Mouse (Mus musculus) common myeloid progenitor, adult 5-6 weeks (primary cell): ENCODE measurements around the gene Oas1g. TPM values are rescaled to one million over a fixed set of nuclear protein-coding genes. Genes with fewer than 3 reads are reported as not detected.
"Not testable (repeated sequence)": the region's sequence is repeated elsewhere in the genome, so short reads cannot be mapped to it uniquely, and the experiment has no call there.

Source experiments
- ATAC-seq: replicated peaks from 2 replicates; pipeline ENCODE4 v1.8.0; 2016; ENCODE audit warnings: low read depth, mild to moderate bottlenecking, moderate TSS enrichment, inconsistent platforms; ENCODE audit not compliant: poor library complexity, severe bottlenecking
- total RNA-seq: library from RNA; stranded (forward); fragments of 200-1000, 187-1606 nt; gene quantifications from 2 replicates; pipeline ENCODE4 v1.2.3, GENCODE M21; 2017

The Oas1g gene
- 1.1 and 3.4 TPM in 2 replicates for total RNA-seq

DNA sequence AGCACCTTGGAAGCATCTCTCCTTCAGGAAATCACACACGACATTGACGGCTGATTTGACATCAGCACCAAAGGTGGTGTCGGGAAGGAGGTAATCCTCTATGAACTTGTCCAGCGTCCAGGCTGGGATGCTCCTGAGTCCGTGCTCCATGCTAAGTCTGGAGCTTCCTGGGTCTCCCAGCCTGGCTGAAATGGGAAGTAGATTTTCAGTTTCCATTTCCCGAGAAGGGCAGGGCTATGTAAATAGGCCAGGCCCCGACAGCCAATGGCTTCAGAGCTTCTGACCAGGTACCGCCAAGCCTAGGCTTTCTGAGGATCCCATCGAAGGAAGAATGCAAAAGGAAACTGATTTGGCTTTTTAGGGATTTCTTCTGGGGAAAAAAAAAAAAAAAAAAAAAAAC, at the start of gene Oas1g:
Gene Oas1g (minus strand): TSS at position 201 of the 400 bp plus-strand sequence.
- peak; percentile 54 for ATAC-seq

DNA sequence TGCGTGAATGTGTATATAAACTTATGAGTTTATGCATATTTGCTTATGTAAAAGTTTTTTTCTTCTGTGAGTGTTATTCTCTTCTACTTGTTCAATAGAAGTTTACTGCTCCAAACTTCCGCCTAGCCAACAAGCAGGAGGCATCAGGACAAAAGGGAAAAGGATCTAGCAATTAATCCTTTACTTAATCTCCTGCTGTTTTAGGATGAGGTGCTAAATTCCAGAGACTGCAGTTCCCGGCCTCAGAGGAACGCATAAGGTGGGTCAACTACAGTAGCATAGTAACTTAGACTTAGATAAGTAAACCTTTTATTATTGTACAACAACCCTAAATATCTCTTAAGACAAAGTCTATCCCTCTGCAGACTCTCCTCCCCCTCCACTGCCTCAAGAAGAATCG, 46.6 kb upstream of the Oas1g start:
- ATAC-seq: no peak

DNA sequence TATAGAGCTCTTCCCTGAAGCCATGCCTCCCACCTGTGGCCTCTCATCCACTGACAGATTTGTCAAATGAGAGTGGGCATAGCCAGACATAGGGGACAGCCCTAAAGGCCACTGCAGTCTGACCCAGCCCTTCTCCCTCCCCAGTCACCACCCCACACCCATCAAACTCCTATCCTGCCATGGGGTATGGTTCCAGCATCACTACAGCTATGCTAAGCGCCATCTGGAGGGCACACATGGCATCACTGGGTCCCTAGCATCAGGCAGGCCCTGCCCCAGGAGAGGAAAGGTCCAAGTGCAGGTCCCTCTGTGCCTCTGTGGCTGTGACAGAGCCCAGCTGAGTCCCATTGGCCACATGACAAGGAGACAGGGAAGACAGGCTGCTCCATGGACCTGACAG, 39.6 kb upstream of the Oas1g start:
- peak; percentile 50; the same call in 1 of the 2 replicates for ATAC-seq

DNA sequence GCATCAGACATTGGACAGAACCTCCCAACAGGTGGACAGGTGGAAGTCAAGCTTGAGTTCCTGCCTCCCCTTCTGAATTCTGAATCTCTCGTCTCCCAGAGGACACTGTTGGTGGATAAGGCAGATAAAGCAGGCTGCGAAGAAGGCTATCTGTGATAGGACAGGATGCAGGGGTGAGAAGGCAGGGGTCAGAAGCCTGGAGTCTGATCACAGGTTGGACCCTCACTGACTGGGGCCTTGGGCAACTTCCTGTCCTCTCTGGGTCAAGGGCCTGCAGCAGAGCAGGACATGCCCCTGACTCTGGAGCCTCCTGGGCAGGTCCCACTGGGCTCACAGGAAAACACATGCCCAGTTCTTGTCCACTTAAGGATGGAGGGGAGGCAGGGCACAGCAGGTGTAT, 38.9 kb upstream of the Oas1g start:
- not testable (repeated sequence) for ATAC-seq

DNA sequence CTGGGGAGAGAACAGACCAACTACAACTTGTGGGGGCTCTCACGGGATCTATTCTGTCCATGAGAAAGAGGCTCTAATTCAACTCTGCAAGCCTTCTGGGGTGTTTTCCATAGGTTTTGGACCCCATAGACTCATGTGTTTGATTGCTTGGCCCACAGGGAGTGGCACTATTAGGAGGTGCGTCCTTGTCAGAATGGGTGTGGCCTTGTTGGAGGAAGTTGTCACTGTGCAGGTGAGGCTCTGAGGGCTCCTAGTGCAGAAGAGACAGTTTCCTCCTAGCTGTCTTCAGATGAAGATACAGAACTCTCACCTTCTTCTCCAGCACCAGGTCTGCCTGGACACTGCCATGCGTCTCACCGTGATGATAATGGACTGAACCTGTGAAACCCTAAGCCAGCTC, 37.1 kb upstream of the Oas1g start:
- ATAC-seq: not testable (repeated sequence)

DNA sequence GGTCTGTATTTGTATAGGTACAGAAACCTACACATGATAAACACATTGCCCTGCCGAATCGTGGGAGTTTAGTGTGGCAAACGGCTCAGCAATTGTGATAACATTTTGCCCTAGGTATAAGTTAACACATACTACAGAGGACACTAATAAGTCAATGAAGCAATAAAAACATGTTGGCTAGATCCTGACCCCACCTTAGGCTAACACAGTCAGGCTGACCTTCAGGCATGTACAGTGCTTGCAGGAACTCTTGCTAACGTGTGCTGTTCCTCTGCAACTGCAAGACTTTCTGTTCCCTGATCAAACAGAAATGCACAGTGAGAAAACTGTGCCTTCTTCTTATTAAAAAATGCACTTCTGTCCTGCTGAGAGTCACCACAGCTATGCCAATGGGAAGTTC, 36.6 kb upstream of the Oas1g start:
- ATAC-seq: no peak

DNA sequence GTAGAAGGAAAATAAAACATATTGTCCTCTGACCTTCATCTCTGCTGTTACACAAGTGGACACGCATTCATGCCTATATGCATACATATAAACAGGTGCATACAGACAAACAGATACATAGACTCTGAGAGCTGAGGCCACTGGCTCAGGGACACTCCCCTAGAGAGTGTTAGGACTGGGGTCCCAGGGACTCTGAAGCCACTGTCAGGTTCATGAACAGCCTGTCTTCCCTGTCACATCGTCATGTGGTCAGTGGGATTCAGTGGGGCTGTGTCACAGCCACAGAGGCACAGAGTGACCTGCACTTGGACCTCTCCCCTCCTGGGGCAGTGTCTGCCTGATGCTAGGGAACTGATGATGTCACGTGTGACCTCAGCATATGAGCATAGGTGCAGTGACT, 32.9 kb upstream of the Oas1g start:
- no peak for ATAC-seq

DNA sequence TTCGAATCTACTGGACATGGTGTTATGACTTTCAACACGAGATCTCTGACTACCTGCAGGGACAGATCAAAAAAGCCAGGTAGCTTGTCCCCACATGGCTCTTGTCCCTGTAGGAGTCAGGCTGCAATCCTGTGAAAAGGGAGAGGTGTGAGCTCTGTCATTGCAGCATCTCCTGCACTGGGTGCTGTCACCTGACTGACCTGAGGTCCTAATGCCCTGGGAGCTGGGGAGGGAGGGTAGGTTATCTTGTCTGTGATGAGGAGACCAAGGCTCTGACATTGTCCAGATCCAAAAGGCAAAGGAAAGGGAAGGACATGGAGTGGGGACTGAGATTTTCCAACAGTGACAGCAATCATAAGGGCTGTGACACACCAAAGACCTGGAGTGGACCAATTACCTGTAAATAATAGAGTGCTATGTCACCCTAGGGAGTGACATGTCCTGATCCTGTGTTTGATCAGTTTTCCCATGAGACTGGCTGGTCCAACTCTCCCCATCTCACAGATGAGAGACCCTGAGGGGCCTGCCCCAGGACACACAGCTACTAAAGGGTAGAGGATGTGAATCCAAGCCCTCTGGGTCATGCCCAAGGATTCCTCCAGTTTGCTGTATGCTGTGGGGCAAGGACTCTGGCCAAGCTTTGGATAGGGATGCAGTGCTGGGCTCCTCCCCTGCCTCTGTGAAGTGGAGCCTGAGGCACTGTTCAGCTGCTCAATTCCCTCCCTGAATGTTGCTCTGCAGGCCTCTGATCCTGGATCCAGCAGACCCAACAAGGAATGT, 31.9 kb upstream of the Oas1g start:
- ATAC-seq: not testable (repeated sequence)

DNA sequence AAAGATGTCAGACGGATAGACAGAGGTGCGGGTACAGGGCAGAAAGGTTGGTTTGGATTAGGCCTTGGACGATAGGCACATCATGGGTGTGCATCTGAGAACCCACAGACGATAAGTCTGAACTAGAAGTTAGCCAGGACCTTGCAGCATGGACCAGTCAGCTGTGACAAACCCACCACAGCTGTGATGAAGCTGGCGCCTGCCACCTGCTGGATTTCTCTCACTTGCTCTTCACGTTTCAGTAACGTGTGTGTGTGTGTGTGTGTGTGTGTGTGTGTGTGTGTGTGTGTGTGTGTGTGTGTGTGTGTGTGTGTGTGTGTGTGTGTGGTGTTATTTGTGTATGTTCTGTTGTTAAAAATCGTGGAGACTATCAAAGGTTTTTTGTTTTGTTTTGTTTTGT, 26.8 kb upstream of the Oas1g start, which contains the start of gene Oas1d:
Gene Oas1d (plus strand): TSS at position 333 of the 400 bp plus-strand sequence.
- not testable (repeated sequence) for ATAC-seq

DNA sequence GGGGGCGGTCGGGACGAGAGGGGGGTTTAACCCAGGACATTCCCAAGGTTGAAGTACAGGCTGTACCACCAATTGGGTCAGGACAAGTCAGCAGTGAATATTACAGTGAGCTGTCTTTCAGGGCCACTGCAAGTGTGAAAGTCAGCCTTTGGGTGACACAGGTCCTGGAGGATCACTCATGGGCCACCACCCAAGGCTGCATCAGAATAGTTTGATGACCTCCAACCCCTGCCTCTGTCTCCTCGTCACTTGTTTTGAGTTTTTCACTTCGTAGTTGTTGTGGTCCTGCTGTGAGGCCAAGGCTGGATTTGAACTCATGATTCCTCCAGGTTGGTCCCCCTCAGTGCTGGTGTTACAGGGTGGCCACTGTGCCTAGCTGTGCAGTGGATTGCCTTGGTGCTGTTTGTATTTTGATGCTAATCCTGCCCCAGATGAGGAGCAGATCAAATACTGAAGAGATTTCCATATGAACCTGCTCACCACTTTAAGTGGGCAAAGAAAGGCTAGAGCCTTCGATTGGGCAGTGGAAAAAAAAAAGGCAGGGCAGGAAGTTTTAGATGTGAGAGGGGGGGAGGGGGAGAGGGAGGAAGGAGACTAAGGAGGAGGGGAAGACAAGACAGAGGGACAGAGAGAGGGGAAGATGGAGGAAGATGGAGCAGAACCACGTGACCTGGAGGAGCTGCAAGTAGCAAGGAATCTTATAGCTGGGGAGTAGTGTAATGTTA, 20.9 kb upstream of the Oas1g start:
- no peak for ATAC-seq

DNA sequence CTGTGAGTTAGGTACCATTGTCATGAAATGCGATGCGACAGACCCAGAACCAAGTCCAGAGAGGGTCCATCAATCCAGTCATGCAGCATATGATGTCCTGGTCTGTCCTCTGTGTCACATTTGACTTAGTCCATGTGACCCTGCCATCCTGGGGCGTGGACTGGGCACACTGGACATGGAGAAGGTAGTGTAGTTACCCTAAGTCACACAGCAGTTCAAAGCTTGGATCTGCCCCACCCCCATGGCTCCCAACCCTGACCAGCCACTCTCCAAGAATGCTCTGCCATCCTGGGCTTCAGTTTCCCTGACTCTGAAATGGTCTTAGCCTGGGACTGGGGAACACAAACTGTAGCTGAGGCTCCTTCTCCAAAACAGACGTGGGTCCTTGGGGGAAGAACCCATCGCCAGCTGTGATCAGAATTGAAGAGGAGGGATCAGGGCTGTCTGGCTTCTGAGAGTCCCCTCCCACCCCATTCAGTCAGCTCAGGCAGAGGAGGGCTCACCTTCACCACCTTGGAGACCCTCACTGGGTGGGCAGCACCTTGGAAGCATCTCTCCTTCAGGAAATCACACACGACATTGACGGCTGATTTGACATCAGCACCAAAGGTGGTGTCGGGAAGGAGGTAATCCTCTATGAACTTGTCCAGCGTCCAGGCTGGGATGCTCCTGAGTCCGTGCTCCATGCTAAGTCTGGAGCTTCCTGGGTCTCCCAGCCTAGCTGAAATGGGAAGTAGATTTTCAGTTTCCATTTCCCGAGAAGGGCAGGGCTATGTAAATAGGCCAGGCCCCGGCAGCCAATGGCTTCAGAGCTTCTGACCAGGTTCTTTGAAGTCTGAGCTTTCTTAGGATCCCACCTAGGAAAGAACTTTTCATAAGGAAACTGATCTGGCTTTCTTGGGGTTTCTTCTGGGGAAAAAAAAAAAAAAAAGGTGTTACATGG, 19.6 kb upstream of the Oas1g start, which contains the start of gene Oas1a:
Gene Oas1a (minus strand): TSS at position 731 of the 943 bp plus-strand sequence.
- peak; percentile 83 for ATAC-seq

DNA sequence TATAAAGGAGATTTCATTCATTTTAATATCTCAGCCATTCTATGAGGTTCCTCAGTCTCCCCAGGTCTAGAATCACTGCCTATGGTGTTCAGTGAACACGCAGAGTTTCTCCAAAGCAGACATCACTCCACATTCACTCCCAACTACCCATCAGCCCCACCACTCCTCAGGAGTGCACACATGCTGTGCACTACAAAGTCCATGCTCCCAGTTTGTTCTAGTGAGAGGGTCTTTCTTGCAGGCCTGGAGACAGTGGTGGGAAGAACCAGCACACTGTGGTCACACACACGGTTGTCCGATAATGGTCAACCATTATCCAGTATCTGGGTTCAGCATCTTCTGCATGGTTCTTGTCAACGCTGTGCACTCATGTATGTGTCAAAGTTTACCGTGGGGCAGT, 14.6 kb upstream of the Oas1g start:
- ATAC-seq: no peak

DNA sequence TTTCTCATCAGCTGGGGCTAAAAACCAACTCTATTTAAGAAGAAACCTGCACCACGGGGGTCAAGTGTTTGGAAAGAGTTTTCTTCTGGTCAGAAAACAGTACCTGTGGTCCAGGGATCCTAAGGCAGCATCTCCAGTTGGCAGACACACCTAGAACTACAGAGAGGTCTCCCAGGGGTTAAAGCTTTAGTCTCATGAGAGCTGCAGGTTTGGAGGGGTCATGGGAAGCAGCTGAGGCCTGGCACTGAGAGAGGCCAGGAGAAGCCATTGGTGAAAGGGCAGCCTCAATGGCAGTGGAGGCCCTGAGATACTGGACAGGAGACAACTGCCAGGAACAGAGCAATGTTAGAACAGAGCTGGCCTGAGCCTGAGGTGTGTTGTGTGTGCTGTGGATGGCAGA, 13.3 kb upstream of the Oas1g start:
- ATAC-seq: no peak

DNA sequence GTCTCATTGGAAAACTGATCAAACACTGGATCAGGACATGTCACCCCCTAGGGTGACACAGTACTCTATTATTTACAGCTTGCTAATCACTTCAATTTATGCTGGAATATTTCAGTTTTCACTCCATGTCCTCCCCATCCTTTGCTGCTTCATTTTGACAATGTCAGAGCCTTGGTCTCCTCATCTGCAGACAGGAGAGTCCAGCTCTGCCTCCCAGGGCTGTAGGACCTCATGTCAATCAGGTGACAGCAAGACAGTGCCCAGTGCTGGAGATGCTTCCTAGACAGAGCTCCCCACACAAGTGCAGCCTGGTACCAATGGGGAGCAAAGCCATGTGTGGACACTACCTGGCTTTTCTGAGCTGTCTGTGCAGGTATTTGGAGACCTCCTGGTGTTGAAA, 11.3 kb upstream of the Oas1g start:
- no peak for ATAC-seq

DNA sequence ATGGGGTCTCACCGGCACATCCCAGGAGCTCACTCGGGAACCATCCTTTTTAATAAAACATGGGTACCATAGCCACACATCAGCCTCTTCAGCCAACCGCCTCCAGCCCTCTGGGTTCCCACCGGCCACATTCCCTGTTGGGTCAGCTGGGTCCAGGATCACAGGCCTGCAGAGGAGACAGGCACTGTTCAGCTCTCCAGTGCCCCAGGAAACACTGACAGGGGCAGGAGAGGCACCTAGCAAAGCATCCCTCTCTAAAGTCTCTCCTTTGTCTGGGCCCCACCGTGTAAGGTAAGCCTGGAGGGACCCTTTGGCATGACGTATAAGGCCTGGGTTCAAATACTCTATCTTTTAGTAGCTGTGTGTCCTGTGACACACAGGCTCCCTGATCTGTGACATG, 10.9 kb upstream of the Oas1g start:
- no peak for ATAC-seq

DNA sequence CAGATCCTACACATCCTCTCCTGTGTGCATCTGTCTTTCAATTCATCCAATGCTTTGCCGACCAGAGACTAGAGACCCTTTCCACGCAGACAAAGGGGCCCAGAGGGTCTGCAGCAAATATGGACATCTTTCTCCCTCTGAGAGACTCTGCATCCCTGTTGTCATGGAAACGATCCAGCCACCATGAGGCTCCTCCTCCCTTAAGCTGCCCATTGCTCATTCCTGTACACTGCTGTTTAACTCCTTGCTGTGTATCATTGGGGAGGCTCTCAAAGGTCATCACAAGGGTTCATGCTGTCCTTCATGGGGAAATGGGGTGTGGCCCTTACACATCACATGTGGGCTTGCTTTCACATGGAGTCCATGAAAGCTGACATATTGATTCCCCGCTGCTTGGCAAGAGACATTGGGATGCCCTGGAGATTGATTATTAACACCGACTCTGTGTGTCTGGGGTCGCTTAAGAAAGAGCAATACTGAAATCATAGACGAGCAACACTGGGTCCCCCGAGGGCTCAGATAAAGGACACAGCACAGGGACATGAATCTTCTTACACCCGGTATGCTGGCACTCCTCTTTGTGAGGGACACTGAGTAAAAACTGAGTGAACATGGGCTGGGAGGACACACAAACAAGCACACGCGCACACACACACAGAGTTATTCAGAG, 8.0 kb upstream of the Oas1g start:
- ATAC-seq: no peak

DNA sequence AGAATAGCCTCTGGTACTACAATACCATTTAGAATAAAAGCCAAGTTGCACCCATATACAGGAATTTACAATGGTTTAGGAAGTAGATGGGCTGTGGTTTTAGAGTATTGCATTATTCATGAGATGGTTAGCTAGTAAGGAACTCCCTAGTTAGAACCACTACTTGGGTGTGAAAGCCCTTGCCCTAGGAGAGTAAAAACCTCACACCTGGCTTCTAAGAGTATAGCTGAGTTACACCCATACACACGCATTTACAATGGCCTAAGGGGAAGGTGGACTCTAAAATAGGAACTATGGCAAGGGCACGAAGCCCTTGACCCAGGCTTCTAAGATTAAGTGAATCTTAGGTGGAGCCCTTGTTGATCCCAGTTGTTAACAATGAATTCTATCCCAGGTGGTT, 7.3 kb upstream of the Oas1g start:
- ATAC-seq: not testable (repeated sequence)

DNA sequence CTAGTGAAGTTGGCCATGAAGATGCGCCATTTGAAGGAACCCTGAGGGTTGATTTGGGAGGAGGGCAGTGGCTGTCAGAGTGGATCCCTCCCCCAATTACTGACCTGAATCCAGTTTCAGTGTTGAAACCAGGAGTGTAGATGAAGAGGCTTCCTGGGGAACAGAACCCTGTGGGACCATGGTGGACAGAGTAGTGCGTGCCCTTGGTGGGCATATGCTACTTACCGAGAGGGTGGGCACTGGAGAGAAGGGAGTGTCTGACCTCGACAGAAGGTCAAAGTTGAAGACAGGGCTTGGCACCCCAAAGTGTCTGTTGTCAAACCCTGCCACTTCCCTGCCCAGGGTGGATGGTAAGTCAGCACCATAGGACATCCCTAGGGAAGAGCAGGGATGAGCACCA, 6.5 kb upstream of the Oas1g start:
- not testable (repeated sequence) for ATAC-seq

DNA sequence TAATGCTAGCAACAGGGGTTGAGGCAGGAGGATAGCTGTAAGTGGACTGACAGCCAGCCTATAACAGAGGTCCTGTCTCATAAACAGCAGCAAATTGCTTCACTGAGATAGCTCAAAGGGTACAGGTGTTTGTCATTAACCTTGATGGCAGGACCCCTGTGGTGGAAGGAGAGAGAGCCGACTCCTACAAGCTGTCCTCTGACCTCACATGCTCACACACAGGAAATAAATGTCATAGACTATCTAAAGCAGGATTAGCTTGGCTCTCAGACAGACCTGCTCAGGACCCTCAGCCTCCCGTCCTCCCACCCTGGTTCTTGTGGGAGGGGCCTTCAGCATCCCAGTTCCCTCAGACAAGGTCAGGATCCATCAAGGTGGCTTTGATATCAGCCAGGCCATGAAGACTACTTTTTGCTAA, 4.8 kb upstream of the Oas1g start:
- ATAC-seq: no peak
